Mouse (Mus musculus) forebrain, embryonic 14.5 days (tissue): ENCODE measurements around the gene Gm10842. TPM values are rescaled to one million over a fixed set of nuclear protein-coding genes. Genes with fewer than 3 reads are reported as not detected.

Experiments used
- ATAC-seq: fragments of 200-750 bp; cut with Nextera tagmentation; 2 replicates; pipeline ENCODE4 v1.8.0; 2017; ENCODE audit warnings: mild to moderate bottlenecking, moderate library complexity
- DNase-seq: peaks from one replicate; pipeline ENCODE4 v3.0.0-alpha.2; 2015; ENCODE audit warnings: low spot score
- H3K27ac ChIP-seq: fragments of 300-500 bp; sonication (generic); 2 replicates; pipeline ENCODE4 v1.5.1; 2014; ENCODE audit warnings: low read depth, mild to moderate bottlenecking, control low read depth, low read length, moderate library complexity
- H3K27me3 ChIP-seq: fragments of 300-500 bp; sonication (generic); replicated peaks from 2 replicates; pipeline ENCODE4 v1.6.1; 2014; ENCODE audit warnings: low read length, control low read depth, mixed read lengths; ENCODE audit not compliant: control insufficient read depth, insufficient read depth
- H3K36me3 ChIP-seq: fragments of 300-500 bp; sonication (generic); 2 replicates; pipeline ENCODE4 v1.6.1; 2014; ENCODE audit warnings: low read length, control low read depth; ENCODE audit not compliant: control insufficient read depth, insufficient read depth
- H3K4me1 ChIP-seq: fragments of 300-500 bp; sonication (generic); 2 replicates; pipeline ENCODE4 v1.6.1; 2014; ENCODE audit warnings: antibody characterized with exemption, low read length, control low read depth; ENCODE audit not compliant: control insufficient read depth, insufficient read depth
- H3K4me2 ChIP-seq: fragments of 300-500 bp; sonication (generic); 2 replicates; pipeline ENCODE4 v1.6.1; 2014; ENCODE audit warnings: mild to moderate bottlenecking, control low read depth, low read length
- H3K4me3 ChIP-seq: fragments of 300-500 bp; sonication (generic); 2 replicates; pipeline ENCODE4 v1.5.1; 2014; ENCODE audit warnings: low read depth, low read length, control low read depth
- H3K9ac ChIP-seq: fragments of 300-500 bp; sonication (generic); 2 replicates; pipeline ENCODE4 v1.6.1; 2014; ENCODE audit warnings: mild to moderate bottlenecking, low read length, control low read depth, moderate library complexity
- H3K9me3 ChIP-seq: fragments of 300-500 bp; sonication (generic); replicated peaks from 2 replicates; pipeline ENCODE4 v1.6.1; 2016; ENCODE audit warnings: low read length, control low read depth, mixed read lengths; ENCODE audit not compliant: control insufficient read depth
- WGBS: fragments of 180-500 bp; shearing (Covaris S2); extraction: QIAGEN DNeasy Blood & Tissue Kit; methylation state at CpG from one replicate; pipeline ENCODE4 v1.1.7; 2014; 5-methylcytosine and 5-hydroxymethylcytosine counted together
- polyA plus RNA-seq: library from polyadenylated mRNA; unstranded; fragments of >200 nt; fragmentation: Nextera tagmentation; extraction: Ambion mirVana; gene quantifications from 2 replicates; pipeline ENCODE4 v1.2.1, GENCODE M21; 2014

Gm10842 gene
- polyA plus RNA-seq, 1 experiment from 2014 or later = not detected

DNA sequence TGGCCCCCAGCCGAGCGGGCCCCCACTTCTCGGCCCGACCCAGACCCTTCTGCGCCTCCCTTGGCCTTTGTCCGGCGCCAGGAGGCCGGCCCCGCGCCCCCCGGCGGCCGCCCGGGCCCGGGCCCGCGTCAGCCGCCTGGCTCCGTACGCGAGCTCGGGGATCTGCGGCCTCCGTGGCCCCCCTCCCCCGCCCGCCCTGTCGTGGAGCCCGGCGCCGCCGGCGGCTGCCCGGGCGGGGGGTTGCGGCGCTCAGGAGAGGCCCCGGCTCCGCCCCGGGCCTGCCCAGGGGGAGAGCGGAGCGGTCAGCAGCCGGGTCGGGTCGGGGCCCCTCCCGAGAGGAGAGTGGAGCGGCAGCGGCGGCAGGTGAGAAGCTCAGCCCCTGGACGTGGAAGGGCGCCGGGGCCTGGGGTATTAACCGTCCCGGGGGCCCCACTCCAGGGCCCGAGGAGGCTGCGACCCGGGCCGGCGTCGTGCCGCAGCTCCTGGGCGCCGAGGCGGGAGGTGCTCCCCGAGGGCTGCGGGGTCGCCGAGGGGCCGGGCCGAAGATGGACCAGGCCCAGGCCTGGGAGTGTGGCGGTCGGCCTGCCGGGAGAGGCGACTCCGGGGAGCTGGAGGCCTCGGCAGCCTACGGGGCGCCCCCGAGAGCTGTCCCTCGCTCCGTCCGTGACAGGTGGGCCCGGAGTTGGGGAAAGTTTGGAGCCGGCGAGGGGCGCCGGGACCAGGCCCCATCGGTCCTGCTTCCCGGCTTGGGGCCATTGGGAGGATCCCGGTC, 35.2 kb downstream of the Gm10842 start:
- 6% methylated on average over 74 of the region's 89 CpGs for WGBS
- DNase-seq (peak; percentile 33), ATAC-seq (peak; percentile 75)
- no peaks in the 10 kb centered on the region for H3K9me3 ChIP-seq
- H3K4me1 ChIP-seq = peaks cover 12% of the 10 kb centered on the region
- peak overlapping the region; percentile 99 for H3K9ac ChIP-seq
- no peaks in the 10 kb centered on the region for H3K27me3 ChIP-seq
- peaks cover 20% of the 10 kb centered on the region for H3K36me3 ChIP-seq
- peak overlapping the region; percentile 56 for H3K4me2 ChIP-seq
- peak overlapping the region; percentile 94 for H3K4me3 ChIP-seq
- peak overlapping the region; percentile 87 for H3K27ac ChIP-seq

DNA sequence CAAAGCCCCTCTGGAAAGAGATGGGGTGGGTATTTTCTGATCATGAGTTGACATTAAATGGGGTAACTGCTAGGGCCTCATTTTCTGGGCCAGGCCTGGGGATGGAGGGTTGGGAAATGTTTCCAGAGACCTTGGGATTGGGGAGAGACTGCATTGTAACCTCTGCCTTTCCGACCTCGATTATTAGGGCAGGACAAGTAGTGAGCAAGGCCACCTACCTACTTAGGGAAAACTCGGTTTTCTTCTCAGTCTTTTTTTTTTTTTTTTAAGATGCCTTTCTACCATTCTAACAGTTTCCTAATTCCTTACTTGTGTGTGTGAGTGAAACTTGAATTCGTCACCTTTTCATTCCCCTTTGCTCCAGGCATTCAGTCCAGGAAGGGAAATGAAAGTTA, 35.8 kb downstream of the Gm10842 start:
- Histone ChIP-seq H3K4me1 (peaks cover 12% of the 10 kb centered on the region), H3K27me3 (no peaks in the 10 kb centered on the region), H3K9ac (peak overlapping the region; percentile 99), H3K4me3 (peak overlapping the region; percentile 94), H3K9me3 (no peaks in the 10 kb centered on the region), H3K36me3 (peaks cover 23% of the 10 kb centered on the region), H3K27ac (peak overlapping the region; percentile 87; the same call in 1 of the 2 replicates), H3K4me2 (peak overlapping the region; percentile 56)
- WGBS = 7% methylated on average over 4 of the region's 4 CpGs
- no peak for ATAC-seq
- DNase-seq = no peak

DNA sequence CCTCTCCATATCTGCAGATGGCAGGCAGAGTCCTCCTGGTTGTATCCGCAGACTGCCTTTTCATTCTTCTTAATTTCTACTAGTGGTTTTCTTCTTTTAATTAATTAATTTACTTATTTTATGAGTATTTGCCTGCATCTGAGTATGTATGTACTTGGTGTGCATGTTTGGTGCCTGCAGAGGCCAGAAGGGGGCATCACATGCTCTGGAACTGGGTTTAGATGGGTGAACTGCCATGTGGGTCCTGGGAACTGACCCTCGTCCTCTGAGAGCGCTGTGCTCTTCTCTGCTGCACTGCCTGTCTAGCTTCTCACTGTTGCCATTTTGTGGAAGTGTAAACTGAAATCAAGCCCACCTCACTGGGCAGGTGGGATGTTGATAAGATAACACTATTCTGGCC, 38.0 kb downstream of the Gm10842 start:
- H3K36me3 ChIP-seq = peaks cover 23% of the 10 kb centered on the region
- WGBS = 89% methylated on average over 3 of the region's 3 CpGs
- no peaks in the 10 kb centered on the region for H3K9me3 ChIP-seq
- DNase-seq (no peak), ATAC-seq (no peak)
- H3K27me3 ChIP-seq = no peaks in the 10 kb centered on the region
- H3K27ac ChIP-seq = no peak overlapping the region
- no peak overlapping the region for H3K4me3 ChIP-seq
- H3K4me1 ChIP-seq = peaks cover 7% of the 10 kb centered on the region
- no peak overlapping the region for H3K4me2 ChIP-seq
- H3K9ac ChIP-seq = no peak overlapping the region

DNA sequence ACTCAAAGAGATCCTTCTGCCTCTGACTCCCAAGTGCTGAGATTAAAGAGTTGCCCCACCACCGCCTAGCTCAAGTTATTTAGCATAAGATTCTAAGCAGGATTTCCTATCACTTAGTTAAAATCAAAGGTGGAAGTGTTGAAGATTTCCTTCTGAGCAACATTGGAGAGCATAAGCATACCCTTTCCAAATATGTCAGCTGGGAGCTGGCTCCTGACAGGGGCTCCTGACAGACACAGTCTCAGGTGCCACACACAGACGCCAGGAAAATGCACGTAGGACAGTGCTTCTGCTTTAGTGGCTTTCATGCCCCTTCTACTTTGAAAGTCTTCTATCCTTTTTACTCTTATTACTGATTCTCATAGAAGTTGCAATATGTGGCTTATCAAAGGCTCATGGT, 45.5 kb downstream of the Gm10842 start:
- ATAC-seq = no peak
- 94% methylated on average over 3 of the region's 3 CpGs for WGBS

More for the DNA sequence above, 45.5 kb downstream of the Gm10842 start:
- Histone ChIP-seq H3K27ac (no peak overlapping the region), H3K27me3 (no peaks in the 10 kb centered on the region), H3K4me3 (no peak overlapping the region), H3K4me2 (no peak overlapping the region), H3K9ac (no peak overlapping the region), H3K36me3 (peaks cover 5% of the 10 kb centered on the region; the same call in 1 of the 2 replicates), H3K9me3 (no peaks in the 10 kb centered on the region), H3K4me1 (no peaks in the 10 kb centered on the region)
- DNase-seq = no peak

Other genes with a start within 250 kb of the Gm10842 start
- not detected in 2 replicates for gene Efcab3, start 83.3 kb upstream of the Gm10842 start, polyA plus RNA-seq
- gene Mettl2, start 20.5 kb upstream of the Gm10842 start, polyA plus RNA-seq = 24.2 and 24.5 TPM in 2 replicates
- gene Tlk2, start 31.9 kb downstream of the Gm10842 start, polyA plus RNA-seq = 22.1 and 23.4 TPM in 2 replicates
- gene Mrc2, start 145.8 kb downstream of the Gm10842 start, polyA plus RNA-seq = 2.6 and 3.2 TPM in 2 replicates